In the genomic region with DNA sequence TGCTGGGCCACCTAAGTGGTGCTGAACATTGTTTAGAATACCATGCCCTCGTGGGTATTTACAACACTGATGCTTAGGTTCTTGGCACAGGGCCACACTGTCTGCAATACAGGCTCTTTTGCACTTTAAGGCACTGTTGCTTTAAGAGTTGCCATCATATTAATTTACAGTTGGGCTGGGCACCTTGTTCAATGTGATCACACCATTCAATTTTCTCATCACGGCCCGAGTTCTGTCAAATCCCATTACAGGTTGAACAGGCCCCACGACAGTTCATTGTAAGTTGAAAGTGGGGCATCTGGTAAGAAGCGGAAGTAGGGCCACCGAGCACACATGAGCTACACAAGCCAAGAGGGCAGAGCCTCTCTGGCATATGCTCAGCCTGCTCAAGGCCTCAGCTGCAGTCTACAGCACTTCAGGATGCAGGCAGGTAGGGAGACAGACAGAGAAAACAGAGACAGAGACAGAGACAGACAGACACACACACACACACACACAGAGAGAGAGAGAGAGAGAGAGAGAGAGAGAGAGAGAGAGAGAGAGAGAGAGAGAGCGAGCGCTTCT, we compare ENCODE assay signal across 10 mouse cellular contexts.
"Had no signal": no experiment of that assay in that cellular context is flagged by ENCODE, and none has a peak within 500 bp of the region (broad histone marks: within the 10 kb centered on the region; RNA-seq: fewer than 3 reads in every experiment).

No protein-coding gene starts in this region.

- H3K4me1 ChIP-seq: kidney, embryonic 15.5 days; limb, embryonic 15.5 days; liver, embryonic 13.5 days had no signal

- ATAC-seq: liver, postnatal 0 days had no signal

- H3K36me3 ChIP-seq: kidney, embryonic 15.5 days; limb, embryonic 15.5 days; liver, embryonic 13.5 days had no signal

- H3K4me2 ChIP-seq: kidney, embryonic 15.5 days; limb, embryonic 15.5 days; liver, embryonic 13.5 days had no signal

- DNase-seq: kidney, adult 2 months; kidney, postnatal 14 days; left cerebral cortex, postnatal 4 days; liver, embryonic 13.5 days; liver, postnatal 0 days; right cerebral cortex, adult 18-20 months; right cerebral cortex, postnatal 25 days; thymus, postnatal 36 days had no signal

- H3K9me3 ChIP-seq: kidney, embryonic 15.5 days; limb, embryonic 15.5 days; liver, embryonic 13.5 days had no signal

- H3K27ac ChIP-seq: kidney, embryonic 15.5 days; limb, embryonic 15.5 days; liver, embryonic 13.5 days had no signal

- H3K9ac ChIP-seq: kidney, embryonic 15.5 days; limb, embryonic 15.5 days; liver, embryonic 13.5 days; liver, postnatal 0 days had no signal

- H3K4me3 ChIP-seq: kidney, embryonic 15.5 days; limb, embryonic 15.5 days; liver, embryonic 13.5 days had no signal

- H3K27me3 ChIP-seq: kidney, embryonic 15.5 days; limb, embryonic 15.5 days; liver, embryonic 13.5 days had no signal
